Mouse (Mus musculus) liver, embryonic 14.5 days (tissue): ENCODE results near the gene Foxk1.

Experiments
- CTCF ChIP-seq: IDR thresholded peaks from 2 replicates; pipeline ENCODE4 v1.5.1; 2016; ENCODE audit warnings: antibody characterized with exemption, low read depth, control low read depth
- EP300 ChIP-seq: IDR thresholded peaks from 2 replicates; pipeline ENCODE4 v1.6.1; 2016; ENCODE audit warnings: antibody characterized with exemption, low read depth

- TF ChIP-seq CTCF (no peak), EP300 (no peak)
These were observed 5.4 kb upstream of the Foxk1 start for GRCm38 (mm10) chr5:142395909-142396308.
